Mouse (Mus musculus): ENCODE results near the gene Nrm.

Nrm gene

DNA sequence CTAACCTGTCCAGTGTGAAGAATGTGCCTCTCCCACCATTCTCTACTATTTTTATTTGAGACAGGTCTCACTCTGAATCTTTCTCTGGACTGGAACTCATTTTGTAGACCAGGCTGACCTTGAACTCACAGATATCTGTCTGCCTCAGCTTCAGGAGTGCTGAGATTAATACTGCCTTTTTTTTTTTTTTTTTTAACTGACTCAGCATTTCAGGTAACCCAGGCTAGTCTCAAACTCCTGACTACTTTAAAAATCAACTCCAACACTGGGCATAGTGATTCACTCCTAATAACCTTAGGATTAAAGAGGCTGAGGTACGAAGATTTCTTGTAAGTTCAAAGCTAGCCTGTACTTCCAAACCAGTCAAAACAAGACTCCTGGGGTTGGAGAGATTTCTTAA, 44.5 kb downstream of the Nrm start:
- DNase-seq (ENCODE audit: extremely low spot score): no peak

DNA sequence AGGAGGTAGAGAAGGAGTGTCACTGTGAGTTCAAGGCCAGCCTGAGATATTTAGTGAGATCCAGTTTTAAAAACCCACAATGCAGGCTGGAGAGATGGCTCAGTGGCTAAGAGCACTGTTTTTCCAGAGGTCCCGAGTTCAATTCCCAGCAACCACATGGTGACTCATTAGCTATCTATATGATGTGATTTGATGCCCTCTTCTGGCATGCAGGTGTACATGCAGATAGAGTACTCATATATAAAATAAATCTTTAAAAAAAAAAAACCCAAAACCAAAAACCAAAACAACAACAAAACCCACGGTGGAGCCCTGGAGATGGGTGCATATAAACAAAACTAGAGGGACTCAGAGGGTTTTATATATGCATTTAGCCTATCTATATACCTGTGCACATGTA, 46.5 kb downstream of the Nrm start:
- no peak for DNase-seq (ENCODE audit: extremely low spot score)

DNA sequence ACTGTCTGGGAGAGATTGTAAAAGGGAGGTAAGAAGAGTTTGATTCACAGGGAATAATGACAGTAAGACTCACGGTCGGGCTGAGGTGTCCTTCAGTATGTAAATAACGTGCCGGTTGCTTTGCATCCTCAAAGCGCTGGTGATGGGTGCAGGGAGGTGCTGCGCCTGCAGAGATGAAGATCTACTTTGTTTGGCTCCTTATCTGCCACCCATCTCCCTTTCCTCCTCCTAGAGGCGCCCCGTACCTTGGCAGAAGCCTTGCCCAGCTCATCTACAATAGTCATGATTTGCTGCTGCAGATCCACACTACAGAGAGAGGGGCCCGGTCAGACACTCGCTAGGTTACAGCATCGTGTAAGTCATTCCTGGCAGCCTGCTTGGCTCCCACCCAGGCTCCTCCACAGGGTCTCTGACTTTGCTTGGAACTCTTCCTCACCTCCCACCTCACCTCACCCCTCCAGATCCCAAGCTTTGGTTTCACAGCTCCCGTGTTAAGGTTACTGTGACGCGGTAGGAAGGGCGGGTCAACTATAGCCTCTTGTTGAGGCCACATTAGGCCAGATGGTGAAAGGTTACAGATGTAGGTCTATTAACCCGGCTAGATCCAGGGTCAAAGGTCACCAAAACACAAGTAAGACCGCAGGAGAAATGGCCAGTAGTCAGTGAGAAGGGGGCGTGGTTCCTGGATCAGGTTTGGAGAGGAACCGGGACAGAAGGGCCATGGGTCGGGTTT, 48.2 kb downstream of the Nrm start:
- no peak for DNase-seq (ENCODE audit: extremely low spot score)

DNA sequence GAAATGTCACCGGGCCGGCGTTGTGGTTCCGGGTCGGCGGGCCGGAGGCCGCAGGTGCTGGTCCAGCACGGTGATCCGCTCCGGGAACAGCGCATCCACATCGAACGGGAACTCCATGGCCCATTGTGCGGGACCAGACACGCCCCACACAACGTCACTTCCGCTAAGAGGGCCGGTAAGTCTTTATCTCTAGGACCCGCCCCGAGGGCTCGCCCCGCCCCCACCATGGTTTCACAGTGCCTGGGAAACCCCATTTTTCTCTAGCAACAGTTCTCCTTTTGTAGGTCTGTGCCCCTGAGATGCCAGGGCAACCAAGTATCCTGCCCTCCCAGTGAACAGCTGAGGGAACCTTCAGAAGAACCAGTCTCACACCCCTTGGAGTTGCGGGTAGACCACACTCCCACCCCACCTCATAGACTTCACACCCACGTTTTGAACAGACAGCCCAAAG, 48.8 kb downstream of the Nrm start, which contains the start of gene Atat1:
TSS of gene Atat1 (minus strand) at position 157 of the 451 bp plus-strand sequence.
- DNase-seq (ENCODE audit: extremely low spot score): peak; percentile 95

DNA sequence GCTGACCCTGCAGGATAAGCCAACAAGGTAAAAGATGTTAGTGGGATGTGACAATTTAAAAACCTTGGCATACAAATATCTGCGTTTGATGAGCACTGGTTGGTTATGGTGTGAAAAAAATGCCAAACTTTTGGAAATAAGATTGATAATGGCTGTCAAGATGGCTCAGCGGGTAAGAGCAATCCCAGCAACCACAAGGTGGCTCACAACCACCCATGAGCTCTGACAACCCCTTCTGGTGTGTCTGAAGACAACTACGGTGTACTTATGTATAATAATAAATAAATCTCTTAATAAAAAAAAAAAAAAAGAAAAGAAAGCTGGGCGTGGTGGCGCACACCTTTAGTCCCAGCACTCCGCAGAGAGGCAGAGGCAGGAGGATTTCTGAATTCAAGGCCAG, 53.9 kb downstream of the Nrm start:
- DNase-seq (ENCODE audit: extremely low spot score): no peak

All from embryo, embryonic 9.5 days (tissue).